In genomic region chr7:77928479-77929467, GRCm38 (mm10) we compare ENCODE assay signal across 13 mouse cellular contexts.
DNase-seq lines count a peak whose midpoint lies in the region; ATAC-seq and TF ChIP-seq lines count a peak whose summit lies in the region.
"Had no signal": no experiment of that assay in that cellular context is flagged by ENCODE, and none has a peak within 500 bp of the region (broad histone marks: within the 10 kb centered on the region; RNA-seq: fewer than 3 reads in every experiment).

No protein-coding gene starts in this region.

- DNase-seq in embryo, embryonic 11 days = peak; percentile 5
- no peak for DNase-seq in embryo, embryonic 10 days (ENCODE audit: low spot score)
- peak; percentile 13 for DNase-seq in midbrain, embryonic 10.5 days (ENCODE audit: low spot score)
- no peak for DNase-seq in midbrain, postnatal 0 days (ENCODE audit: low spot score)
- peak; percentile 24 for DNase-seq in kidney, postnatal 10 days
- no peak for DNase-seq in gastrocnemius, adult 2 months
- DNase-seq: adrenal gland, postnatal 25 days; gastrocnemius, postnatal 36 days; liver, postnatal 0 days; thymus, adult 18-20 months had no signal

- ATAC-seq in midbrain, postnatal 0 days (ENCODE audit: low FRiP score) = no peak
- ATAC-seq in midbrain, embryonic 16.5 days = no peak
- ATAC-seq in granulocyte monocyte progenitor cell, adult 5-6 weeks (replicated peaks; ENCODE audit: poor library complexity, severe bottlenecking) = no peak
- ATAC-seq: inflammation-experienced regulatory T-cells, adult 6 months; liver, postnatal 0 days had no signal

- no peaks in the 10 kb centered on the region for H3K9me3 ChIP-seq in midbrain, embryonic 10.5 days (replicated peaks)
- H3K9me3 ChIP-seq in midbrain, postnatal 0 days (ENCODE audit: low read length) = no peaks in the 10 kb centered on the region
- H3K9me3 ChIP-seq in midbrain, embryonic 16.5 days (replicated peaks; ENCODE audit: control insufficient read depth, low read length, poor library complexity, severe bottlenecking) = no peaks in the 10 kb centered on the region

- 82% methylated on average over 4 of the region's 4 CpGs for WGBS in midbrain, embryonic 10.5 days
- 72% methylated on average over 4 of the region's 4 CpGs for WGBS in midbrain, postnatal 0 days
- 70% methylated on average over 4 of the region's 4 CpGs for WGBS in midbrain, embryonic 16.5 days

- H3K4me1 ChIP-seq in midbrain, embryonic 10.5 days = peaks cover 10% of the 10 kb centered on the region
- H3K4me1 ChIP-seq in midbrain, postnatal 0 days (ENCODE audit: insufficient read depth, low read length) = no peaks in the 10 kb centered on the region; the same call in 1 of the 2 replicates
- H3K4me1 ChIP-seq in midbrain, embryonic 16.5 days (ENCODE audit: control insufficient read depth, insufficient read depth, low read length) = peaks cover 6% of the 10 kb centered on the region; the same call in 1 of the 2 replicates

- no peaks in the 10 kb centered on the region for H3K36me3 ChIP-seq in midbrain, embryonic 10.5 days
- H3K36me3 ChIP-seq in midbrain, postnatal 0 days (ENCODE audit: insufficient read depth, low read length) = no peaks in the 10 kb centered on the region
- H3K36me3 ChIP-seq in midbrain, embryonic 16.5 days (ENCODE audit: control insufficient read depth, insufficient read depth, low read length) = no peaks in the 10 kb centered on the region

- no peak overlapping the region for H3K4me3 ChIP-seq in midbrain, embryonic 10.5 days
- no peak overlapping the region for H3K4me3 ChIP-seq in midbrain, postnatal 0 days (ENCODE audit: low read depth, low read length)
- H3K4me3 ChIP-seq in midbrain, embryonic 16.5 days (ENCODE audit: low read depth, low read length) = no peak overlapping the region
- H3K4me3 ChIP-seq in gastrocnemius, adult 2 months = no peak overlapping the region

- H3K4me2 ChIP-seq in midbrain, postnatal 0 days (ENCODE audit: low read depth, low read length, poor library complexity, severe bottlenecking) = no peak overlapping the region
- no peak overlapping the region for H3K4me2 ChIP-seq in midbrain, embryonic 16.5 days (ENCODE audit: low read length)

- peak overlapping the region; percentile 46 for H3K27ac ChIP-seq in midbrain, embryonic 10.5 days (replicated peaks)
- no peak overlapping the region for H3K27ac ChIP-seq in midbrain, postnatal 0 days (ENCODE audit: low read depth, low read length)
- peak overlapping the region; percentile 29; the same call in 1 of the 2 replicates for H3K27ac ChIP-seq in midbrain, embryonic 16.5 days (ENCODE audit: low read length)
- no peak overlapping the region for H3K27ac ChIP-seq in gastrocnemius, adult 2 months

- intact Hi-C loops in gastrocnemius, adult 2 months (cut with DNase I) = no loop called here

- no peak for TF ChIP-seq CTCF in midbrain, postnatal 0 days (IDR thresholded peaks at IDR 0.05)
- TF ChIP-seq CTCF in gastrocnemius, adult 2 months (IDR thresholded peaks at IDR 0.05) = no peak

- H3K27me3 ChIP-seq in midbrain, embryonic 10.5 days (ENCODE audit: low read depth, poor library complexity, severe bottlenecking) = no peaks in the 10 kb centered on the region
- no peaks in the 10 kb centered on the region for H3K27me3 ChIP-seq in midbrain, postnatal 0 days (ENCODE audit: insufficient read depth, low read length)
- no peaks in the 10 kb centered on the region for H3K27me3 ChIP-seq in midbrain, embryonic 16.5 days (ENCODE audit: control insufficient read depth, insufficient read depth, low read depth, low read length)

- no peak overlapping the region for H3K9ac ChIP-seq in midbrain, postnatal 0 days (replicated peaks; ENCODE audit: low read length, poor library complexity, severe bottlenecking)
- no peak overlapping the region for H3K9ac ChIP-seq in midbrain, embryonic 16.5 days (ENCODE audit: low read depth, low read length)
- H3K9ac ChIP-seq: liver, postnatal 0 days had no signal

Comparison
In these comparisons a context has a peak if more than half of its experiments do, and no peak if none do; other contexts are left out.
1. DNase-seq: peak in embryo, embryonic 11 days (single experiment), midbrain, embryonic 10.5 days (single experiment) and kidney, postnatal 10 days (single experiment); none in embryo, embryonic 10 days (single experiment), midbrain, postnatal 0 days (single experiment) and gastrocnemius, adult 2 months (single experiment).
2. H3K27ac ChIP-seq: peak in midbrain, embryonic 10.5 days (single experiment) and midbrain, embryonic 16.5 days (single experiment); none in midbrain, postnatal 0 days (single experiment) and gastrocnemius, adult 2 months (single experiment).